Mouse (Mus musculus) hindbrain, embryonic 10.5 days (tissue): ENCODE measurements around the gene Retsat. TPM values are rescaled to one million over a fixed set of nuclear protein-coding genes. Genes with fewer than 3 reads are reported as not detected.

Experiments
- DNase-seq: peaks from one replicate; pipeline ENCODE4 v3.0.0-alpha.2; 2017; ENCODE audit warnings: low spot score
- H3K27ac ChIP-seq: fragments of 300-500 bp; sonication (generic); 2 replicates; pipeline ENCODE4 v1.5.1; 2016; ENCODE audit warnings: mild to moderate bottlenecking, moderate library complexity
- H3K27me3 ChIP-seq: fragments of 300-500 bp; sonication (generic); 2 replicates; pipeline ENCODE4 v1.6.1; 2016; ENCODE audit warnings: mild to moderate bottlenecking; ENCODE audit not compliant: poor library complexity, insufficient read depth, severe bottlenecking
- H3K36me3 ChIP-seq: fragments of 300-500 bp; sonication (generic); 2 replicates; pipeline ENCODE4 v1.6.1; 2016; ENCODE audit warnings: mild to moderate bottlenecking, moderate library complexity
- H3K4me1 ChIP-seq: fragments of 300-500 bp; sonication (generic); replicated peaks from 2 replicates; pipeline ENCODE4 v1.6.1; 2016; ENCODE audit warnings: mild to moderate bottlenecking
- H3K4me3 ChIP-seq: fragments of 300-500 bp; sonication (generic); 2 replicates; pipeline ENCODE4 v1.5.1; 2016; ENCODE audit warnings: mild to moderate bottlenecking, moderate library complexity
- H3K9me3 ChIP-seq: fragments of 300-500 bp; sonication (generic); 2 replicates; pipeline ENCODE4 v1.6.1; 2016; ENCODE audit warnings: mild to moderate bottlenecking, moderate library complexity
- WGBS: fragments of 180-500 bp; shearing (Covaris S2); methylation state at CpG from one replicate; pipeline ENCODE4 v1.1.7; 2016; 5-methylcytosine and 5-hydroxymethylcytosine counted together
- polyA plus RNA-seq: library from polyadenylated mRNA; unstranded; fragments of >200 nt; fragmentation: Nextera tagmentation; extraction: Ambion mirVana; gene quantifications from 2 replicates; pipeline ENCODE4 v1.2.1, GENCODE M21; 2016

The Retsat gene
- polyA plus RNA-seq, 1 experiment from 2014 or later = 7.7 TPM

- H3K4me3 ChIP-seq = no peak overlapping the region
- no peak for DNase-seq
- no peak overlapping the region for H3K27ac ChIP-seq
- no peaks in the 10 kb centered on the region for H3K9me3 ChIP-seq
- WGBS = 80% methylated on average over 3 of the region's 3 CpGs
- H3K27me3 ChIP-seq = no peaks in the 10 kb centered on the region
- H3K36me3 ChIP-seq = peaks cover 18% of the 10 kb centered on the region
- H3K4me1 ChIP-seq = peaks cover 8% of the 10 kb centered on the region; the same call in 1 of the 2 replicates
Measured at GRCm38 (mm10) chr6:72636940-72637339, 38.7 kb downstream of the Retsat start.

GRCm38 (mm10) chr6:72641218-72641954 is 43.1 kb downstream of the Retsat start:
- DNase-seq = no peak
- Histone ChIP-seq H3K27ac (no peak overlapping the region), H3K9me3 (no peaks in the 10 kb centered on the region), H3K4me3 (no peak overlapping the region), H3K36me3 (0 out of 2 replicates have a peak, but pooled peaks cover 5% of the 10 kb centered on the region), H3K4me1 (peaks cover under 1% of the 10 kb centered on the region; the same call in 1 of the 2 replicates), H3K27me3 (no peaks in the 10 kb centered on the region)
- 82% methylated on average over 18 of the region's 18 CpGs for WGBS

- no peak overlapping the region for H3K27ac ChIP-seq
- no peaks in the 10 kb centered on the region for H3K9me3 ChIP-seq
- peaks cover 23% of the 10 kb centered on the region for H3K36me3 ChIP-seq
- H3K27me3 ChIP-seq = no peaks in the 10 kb centered on the region
- no peak overlapping the region for H3K4me3 ChIP-seq
- DNase-seq = no peak
- H3K4me1 ChIP-seq = peaks cover 14% of the 10 kb centered on the region
- 90% methylated on average over 4 of the region's 4 CpGs for WGBS
Measured at GRCm38 (mm10) chr6:72644576-72644975, 46.3 kb downstream of the Retsat start.

GRCm38 (mm10) chr6:72645364-72645763 is 47.1 kb downstream of the Retsat start:
- Histone ChIP-seq H3K4me3 (no peak overlapping the region), H3K27me3 (no peaks in the 10 kb centered on the region), H3K27ac (no peak overlapping the region), H3K36me3 (peaks cover 21% of the 10 kb centered on the region), H3K9me3 (no peaks in the 10 kb centered on the region), H3K4me1 (peaks cover 14% of the 10 kb centered on the region)
- DNase-seq = no peak
- WGBS = 92% methylated on average over 7 of the region's 7 CpGs

- Histone ChIP-seq H3K36me3 (peaks cover 17% of the 10 kb centered on the region), H3K27me3 (no peaks in the 10 kb centered on the region), H3K4me3 (no peak overlapping the region), H3K27ac (no peak overlapping the region), H3K9me3 (no peaks in the 10 kb centered on the region), H3K4me1 (peaks cover 17% of the 10 kb centered on the region)
- WGBS = 69% methylated on average over 10 of the region's 10 CpGs
- DNase-seq = peak; percentile 74
Measured at GRCm38 (mm10) chr6:72647383-72647820, 49.1 kb downstream of the Retsat start.

- Histone ChIP-seq H3K27ac (no peak overlapping the region; the same call in 1 of the 2 replicates), H3K36me3 (peaks cover 17% of the 10 kb centered on the region), H3K4me1 (peaks cover 17% of the 10 kb centered on the region), H3K9me3 (no peaks in the 10 kb centered on the region), H3K27me3 (no peaks in the 10 kb centered on the region), H3K4me3 (no peak overlapping the region)
- peak; percentile 29 for DNase-seq
- WGBS = 65% methylated on average over 12 of the region's 12 CpGs
Measured at GRCm38 (mm10) chr6:72648002-72648595, 49.8 kb downstream of the Retsat start.

- H3K27ac ChIP-seq = no peak overlapping the region
- WGBS = 89% methylated on average over 10 of the region's 10 CpGs
- DNase-seq = no peak
- H3K4me1 ChIP-seq = peaks cover 27% of the 10 kb centered on the region
- H3K4me3 ChIP-seq = no peak overlapping the region
- no peaks in the 10 kb centered on the region for H3K9me3 ChIP-seq
- no peaks in the 10 kb centered on the region for H3K27me3 ChIP-seq
- peaks cover 17% of the 10 kb centered on the region for H3K36me3 ChIP-seq
Measured at GRCm38 (mm10) chr6:72650338-72650851, 52.1 kb downstream of the Retsat start.

GRCm38 (mm10) chr6:72653419-72653818 is 55.1 kb downstream of the Retsat start:
- 0 out of 2 replicates have a peak, but pooled peaks cover 5% of the 10 kb centered on the region for H3K36me3 ChIP-seq
- H3K27me3 ChIP-seq = no peaks in the 10 kb centered on the region
- H3K27ac ChIP-seq = no peak overlapping the region
- H3K9me3 ChIP-seq = no peaks in the 10 kb centered on the region
- H3K4me1 ChIP-seq = peaks cover 39% of the 10 kb centered on the region
- no peak overlapping the region for H3K4me3 ChIP-seq
- DNase-seq = no peak
- WGBS = 91% methylated on average over 7 of the region's 7 CpGs

GRCm38 (mm10) chr6:72654355-72654754 is 56.1 kb downstream of the Retsat start:
- Histone ChIP-seq H3K9me3 (no peaks in the 10 kb centered on the region), H3K4me1 (peaks cover 33% of the 10 kb centered on the region), H3K36me3 (no peaks in the 10 kb centered on the region), H3K4me3 (no peak overlapping the region), H3K27me3 (no peaks in the 10 kb centered on the region), H3K27ac (no peak overlapping the region)
- 83% methylated on average over 6 of the region's 6 CpGs for WGBS
- no peak for DNase-seq

GRCm38 (mm10) chr6:72655309-72656052 is 57.2 kb downstream of the Retsat start:
- Histone ChIP-seq H3K4me1 (peaks cover 32% of the 10 kb centered on the region), H3K27ac (peak overlapping the region; percentile 75), H3K36me3 (no peaks in the 10 kb centered on the region), H3K27me3 (no peaks in the 10 kb centered on the region), H3K4me3 (peak overlapping the region; percentile 38), H3K9me3 (no peaks in the 10 kb centered on the region)
- WGBS = 41% methylated on average over 20 of the region's 20 CpGs
- peak; percentile 74 for DNase-seq

GRCm38 (mm10) chr6:72656053-72656442 is 57.8 kb downstream of the Retsat start:
- DNase-seq = no peak
- WGBS = 82% methylated on average over 7 of the region's 7 CpGs
- Histone ChIP-seq H3K4me3 (no peak overlapping the region), H3K4me1 (peaks cover 33% of the 10 kb centered on the region), H3K9me3 (no peaks in the 10 kb centered on the region), H3K27ac (peak overlapping the region; percentile 75), H3K36me3 (no peaks in the 10 kb centered on the region), H3K27me3 (no peaks in the 10 kb centered on the region)

- H3K27ac ChIP-seq = no peak overlapping the region
- H3K4me3 ChIP-seq = no peak overlapping the region
- no peaks in the 10 kb centered on the region for H3K36me3 ChIP-seq
- no peaks in the 10 kb centered on the region for H3K27me3 ChIP-seq
- WGBS = 65% methylated on average over 3 of the region's 3 CpGs
- no peak for DNase-seq
- peaks cover 33% of the 10 kb centered on the region for H3K4me1 ChIP-seq
- H3K9me3 ChIP-seq = no peaks in the 10 kb centered on the region
Measured at GRCm38 (mm10) chr6:72658006-72658405, 59.7 kb downstream of the Retsat start.
